In genomic region chr11:121658151-121658550, GRCm38 (mm10) we compare ENCODE assay signal across 30 mouse cellular contexts. TPM values are rescaled to one million over a fixed set of nuclear protein-coding genes. Genes with fewer than 3 reads are reported as not detected.
DNase-seq lines count a peak whose midpoint lies in the region; ATAC-seq and TF ChIP-seq lines count a peak whose summit lies in the region.
"Had no signal": no experiment of that assay in that cellular context is flagged by ENCODE, and none has a peak within 500 bp of the region (broad histone marks: within the 10 kb centered on the region; RNA-seq: fewer than 3 reads in every experiment).

No protein-coding gene starts in this region.

- H3K27me3 ChIP-seq in heart, postnatal 0 days (ENCODE audit: control insufficient read depth, insufficient read depth, low read length): no peaks in the 10 kb centered on the region
- H3K27me3 ChIP-seq: embryonic facial prominence, embryonic 12.5 days; heart, embryonic 15.5 days; hindbrain, embryonic 13.5 days; limb, embryonic 15.5 days; neural tube, embryonic 15.5 days; stomach, embryonic 15.5 days had no signal

- TF ChIP-seq CTCF in heart, postnatal 0 days (IDR thresholded peaks at IDR 0.05; ENCODE audit: low read depth): peak; percentile 37
- peak; percentile 65 for TF ChIP-seq CTCF in layer of hippocampus, adult 2 months (conservative IDR thresholded peaks at IDR 0.05)

- peaks cover 4% of the 10 kb centered on the region; the same call in 1 of the 2 replicates for H3K36me3 ChIP-seq in heart, postnatal 0 days (replicated peaks; ENCODE audit: control insufficient read depth, insufficient read depth, low read length)
- H3K36me3 ChIP-seq: heart, embryonic 15.5 days; stomach, embryonic 15.5 days had no signal

- no peak overlapping the region for H3K9ac ChIP-seq in heart, postnatal 0 days (replicated peaks; ENCODE audit: low read depth, low read length)
- H3K9ac ChIP-seq: embryonic facial prominence, embryonic 12.5 days; heart, embryonic 15.5 days; hindbrain, embryonic 13.5 days; limb, embryonic 15.5 days; liver, embryonic 14.5 days; neural tube, embryonic 15.5 days; stomach, embryonic 15.5 days had no signal

- H3K4me3 ChIP-seq in heart, postnatal 0 days (ENCODE audit: low read depth, low read length): no peak overlapping the region
- no peak overlapping the region for H3K4me3 ChIP-seq in layer of hippocampus, adult 2 months
- H3K4me3 ChIP-seq: embryonic facial prominence, embryonic 12.5 days; heart, embryonic 15.5 days; hindbrain, embryonic 13.5 days; limb, embryonic 10.5 days; limb, embryonic 15.5 days; midbrain, embryonic 10.5 days; neural tube, embryonic 15.5 days; stomach, embryonic 15.5 days had no signal

- no peaks in the 10 kb centered on the region for H3K9me3 ChIP-seq in heart, postnatal 0 days (replicated peaks; ENCODE audit: control insufficient read depth, low read length)
- H3K9me3 ChIP-seq: embryonic facial prominence, embryonic 12.5 days; heart, embryonic 15.5 days; hindbrain, embryonic 13.5 days; limb, embryonic 10.5 days; limb, embryonic 15.5 days; midbrain, embryonic 10.5 days; neural tube, embryonic 15.5 days; stomach, embryonic 15.5 days had no signal

- no peak for DNase-seq in heart, postnatal 0 days (ENCODE audit: low spot score)
- no peak for DNase-seq in heart, adult 18-20 months
- DNase-seq in layer of hippocampus, adult 2 months (ENCODE audit: low spot score in 2 of 2): no peak
- DNase-seq in layer of hippocampus, postnatal 25 days (ENCODE audit: extremely low spot score in 1 of 2, low spot score in 1 of 2): no peak
- peak; percentile 9 for DNase-seq in lung, postnatal 10 days
- DNase-seq in lung, postnatal 4 days: no peak
- no peak for DNase-seq in right cerebral cortex, postnatal 25 days
- DNase-seq: adrenal gland, postnatal 14 days; cerebellum, adult 11 months; cerebellum, adult 9-10 months; cerebellum, postnatal 36 days; embryo, embryonic 11 days; gastrocnemius, postnatal 25 days; heart, postnatal 36 days; kidney, postnatal 25 days; retina, postnatal 1 day; right cerebral cortex, postnatal 14 days; thymus, postnatal 14 days had no signal

- no peak overlapping the region for H3K27ac ChIP-seq in heart, postnatal 0 days (ENCODE audit: low read depth)
- H3K27ac ChIP-seq in layer of hippocampus, adult 2 months: no peak overlapping the region
- H3K27ac ChIP-seq: embryonic facial prominence, embryonic 12.5 days; heart, embryonic 15.5 days; hindbrain, embryonic 13.5 days; limb, embryonic 10.5 days; limb, embryonic 15.5 days; liver, embryonic 14.5 days; midbrain, embryonic 10.5 days; neural tube, embryonic 15.5 days; stomach, embryonic 15.5 days had no signal

- no peak for ATAC-seq in heart, postnatal 0 days (ENCODE audit: insufficient read depth, low read depth)
- ATAC-seq: CD4-positive, CD25-positive, alpha-beta regulatory T cell, adult 4 months; forebrain, embryonic 14.5 days; inflammation-experienced regulatory T-cells, adult 6 months had no signal

- no peak for TF ChIP-seq EP300 in heart, postnatal 0 days (IDR thresholded peaks at IDR 0.05; ENCODE audit: low read depth)

- 24% methylated on average over 1 of the region's 1 CpGs for WGBS in heart, postnatal 0 days

- H3K4me1 ChIP-seq in heart, postnatal 0 days (ENCODE audit: control insufficient read depth, insufficient read depth): no peaks in the 10 kb centered on the region; the same call in 1 of the 2 replicates
- H3K4me1 ChIP-seq: heart, embryonic 15.5 days; hindbrain, embryonic 13.5 days; limb, embryonic 10.5 days; limb, embryonic 15.5 days; neural tube, embryonic 15.5 days had no signal

- H3K4me2 ChIP-seq in heart, postnatal 0 days (ENCODE audit: low read depth, low read length): no peak overlapping the region
- H3K4me2 ChIP-seq: embryonic facial prominence, embryonic 12.5 days; heart, embryonic 15.5 days; hindbrain, embryonic 13.5 days; limb, embryonic 15.5 days; neural tube, embryonic 15.5 days; stomach, embryonic 15.5 days had no signal

RNA-seq across cellular contexts. Expression of gene B3gntl1, which starts 14.8 kb away (rescaled TPM):
- total RNA-seq in heart, postnatal 0 days (2014; rRNA removed; ENCODE audit: low replicate concordance): 1.6 and 4.3 TPM in 2 replicates
- polyA plus RNA-seq in heart, postnatal 0 days (2015; fragmentation: Nextera tagmentation; extraction: Ambion mirVana): 3.9 and 4.7 TPM in 2 replicates
- 1 to 10 TPM; 3.9 to 4.5 TPM for total RNA-seq in heart, adult 18-20 months (2021)
- 1 to 10 TPM; 7.1 to 8.1 TPM for total RNA-seq in layer of hippocampus, adult 2 months (2021)
- total RNA-seq in layer of hippocampus, postnatal 25 days (2021): 1 to 10 TPM; 6.4 to 7.0 TPM

RNA-seq across cellular contexts. Expression of gene Metrnl, which starts 43.2 kb away (rescaled TPM):
- total RNA-seq in heart, postnatal 0 days (2014; rRNA removed; ENCODE audit: low replicate concordance): 16.1 and 27.9 TPM in 2 replicates
- 17.3 and 20.7 TPM in 2 replicates for polyA plus RNA-seq in heart, postnatal 0 days (2015; fragmentation: Nextera tagmentation; extraction: Ambion mirVana)
- 10 to 100 TPM; 14.9 to 19.8 TPM for total RNA-seq in heart, adult 18-20 months (2021)
- 10 to 100 TPM; 10.3 to 10.7 TPM for total RNA-seq in layer of hippocampus, adult 2 months (2021)
- total RNA-seq in layer of hippocampus, postnatal 25 days (2021): 10 to 100 TPM; 10.7 to 12.2 TPM
